Mouse (Mus musculus) hindbrain, embryonic 14.5 days (tissue): ENCODE data around the gene Slc25a26. TPM values are rescaled to one million over a fixed set of nuclear protein-coding genes. Genes with fewer than 3 reads are reported as not detected.
"Not testable (repeated sequence)": the region's sequence is repeated elsewhere in the genome, so short reads cannot be mapped to it uniquely, and the experiment has no call there.

Experiments used
- ATAC-seq: fragments of 200-750 bp; cut with Nextera tagmentation; 2 replicates; pipeline ENCODE4 v1.8.0; 2017; ENCODE audit warnings: moderate number of reproducible peaks, mild to moderate bottlenecking, moderate TSS enrichment, moderate library complexity; ENCODE audit not compliant: low FRiP score
- DNase-seq: peaks from one replicate; pipeline ENCODE4 v3.0.0-alpha.2; 2015; ENCODE audit warnings: low spot score
- H3K27ac ChIP-seq: fragments of 300-500 bp; sonication (generic); 2 replicates; pipeline ENCODE4 v1.5.1; 2014; ENCODE audit warnings: mild to moderate bottlenecking, moderate library complexity
- H3K27me3 ChIP-seq: fragments of 300-500 bp; sonication (generic); 2 replicates; pipeline ENCODE4 v1.6.1; 2014; ENCODE audit warnings: mild to moderate bottlenecking, low read length, mixed read lengths; ENCODE audit not compliant: control insufficient read depth, insufficient read depth
- H3K36me3 ChIP-seq: fragments of 300-500 bp; sonication (generic); replicated peaks from 2 replicates; pipeline ENCODE4 v1.6.1; 2014; ENCODE audit not compliant: control insufficient read depth, insufficient read depth
- H3K4me1 ChIP-seq: fragments of 300-500 bp; sonication (generic); replicated peaks from 2 replicates; pipeline ENCODE4 v1.6.1; 2014; ENCODE audit warnings: antibody characterized with exemption, low read length, mixed read lengths; ENCODE audit not compliant: control insufficient read depth, insufficient read depth
- H3K4me2 ChIP-seq: fragments of 300-500 bp; sonication (generic); replicated peaks from 2 replicates; pipeline ENCODE4 v1.6.1; 2014; ENCODE audit warnings: mild to moderate bottlenecking, moderate library complexity
- H3K4me3 ChIP-seq: fragments of 300-500 bp; sonication (generic); replicated peaks from 2 replicates; pipeline ENCODE4 v1.5.1; 2014; ENCODE audit warnings: mild to moderate bottlenecking, low read length
- H3K9ac ChIP-seq: fragments of 300-500 bp; sonication (generic); 2 replicates; pipeline ENCODE4 v1.6.1; 2014
- H3K9me3 ChIP-seq: fragments of 300-500 bp; sonication (generic); 2 replicates; pipeline ENCODE4 v1.6.1; 2016; ENCODE audit warnings: low read length; ENCODE audit not compliant: control insufficient read depth
- WGBS: fragments of 180-500 bp; shearing (Covaris S2); extraction: QIAGEN DNeasy Blood & Tissue Kit; methylation state at CpG from one replicate; pipeline ENCODE4 v1.1.7; 2014; 5-methylcytosine and 5-hydroxymethylcytosine counted together
- polyA plus RNA-seq: library from polyadenylated mRNA; unstranded; fragments of >200 nt; fragmentation: Nextera tagmentation; extraction: Ambion mirVana; gene quantifications from 2 replicates; pipeline ENCODE4 v1.2.1, GENCODE M21; 2014

Slc25a26 gene
- polyA plus RNA-seq, 1 experiment from 2014 or later: 6.8 TPM

DNA sequence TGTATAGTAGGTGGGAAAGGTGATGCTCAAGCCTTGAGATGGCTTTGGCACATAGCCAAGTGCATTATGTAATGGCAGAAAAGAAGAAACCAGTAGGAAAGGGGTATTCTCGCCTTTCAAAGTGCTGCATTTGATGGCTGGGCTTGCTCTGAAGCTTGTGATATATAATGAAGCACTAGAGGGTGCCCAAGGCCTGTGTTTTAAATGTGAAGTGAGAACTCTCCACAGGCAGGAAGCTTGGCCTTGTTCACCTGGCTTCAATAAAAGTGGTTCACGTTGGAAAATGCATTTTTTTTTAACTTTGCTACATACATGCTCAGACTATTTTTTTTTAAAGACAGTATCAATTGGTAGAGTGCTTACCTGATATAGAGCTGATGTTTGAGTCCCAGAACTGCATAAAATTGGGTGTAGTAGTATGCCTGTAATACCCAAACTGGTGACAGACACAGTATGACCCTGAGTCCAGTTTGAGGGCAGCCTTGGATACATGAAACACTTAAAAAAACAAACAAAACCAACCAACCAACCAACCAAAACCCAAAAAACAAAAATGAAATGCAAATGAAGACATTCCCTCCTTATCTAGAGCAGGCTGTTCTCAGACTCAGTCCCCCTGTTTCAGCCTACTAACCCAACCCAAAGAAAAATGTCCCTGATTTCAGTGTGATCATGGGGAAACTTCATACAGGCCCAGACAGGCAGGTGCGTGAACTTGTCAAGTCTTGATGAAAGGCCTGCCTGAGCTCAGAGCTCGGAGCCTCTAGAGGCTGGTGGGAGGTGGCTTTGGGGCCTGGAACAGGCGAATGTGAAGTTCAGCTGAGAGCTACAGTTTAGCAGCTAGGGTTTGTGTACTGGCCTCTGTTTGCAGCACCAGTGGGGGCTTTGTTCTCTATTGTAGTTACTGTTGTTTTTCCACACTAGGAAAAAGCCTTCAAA lies 44.0 kb downstream of the Slc25a26 start:
- 39% methylated on average over 5 of the region's 5 CpGs for WGBS
- Histone ChIP-seq H3K4me2 (no peak overlapping the region), H3K4me3 (no peak overlapping the region), H3K4me1 (0 out of 2 replicates have a peak, but pooled peaks cover 6% of the 10 kb centered on the region), H3K9me3 (no peaks in the 10 kb centered on the region), H3K36me3 (no peaks in the 10 kb centered on the region), H3K27me3 (no peaks in the 10 kb centered on the region), H3K27ac (no peak overlapping the region), H3K9ac (no peak overlapping the region)
- DNase-seq (peak; percentile 79), ATAC-seq (peak; percentile 70; the same call in 1 of the 2 replicates)

DNA sequence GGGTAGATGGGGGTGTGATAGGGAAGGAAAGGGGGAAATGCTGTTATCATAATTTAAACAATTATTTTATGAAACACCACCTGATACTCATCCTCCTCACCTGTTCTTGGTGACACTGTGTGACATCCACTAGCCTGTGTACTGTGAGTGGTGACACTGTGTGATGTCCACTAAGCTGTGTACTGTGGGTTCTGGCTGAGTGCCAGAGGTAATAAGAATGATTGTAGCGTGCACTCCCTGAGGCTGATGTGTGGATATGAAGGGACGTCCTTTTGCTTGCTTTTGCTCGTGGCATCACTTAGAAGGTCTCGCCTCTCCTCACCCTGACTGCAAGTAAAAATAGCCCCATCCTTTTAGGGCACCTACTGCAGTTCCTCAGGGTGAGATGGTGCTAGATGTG lies 47.1 kb downstream of the Slc25a26 start:
- ATAC-seq (no peak), DNase-seq (no peak)
- H3K9ac ChIP-seq: no peak overlapping the region

DNA sequence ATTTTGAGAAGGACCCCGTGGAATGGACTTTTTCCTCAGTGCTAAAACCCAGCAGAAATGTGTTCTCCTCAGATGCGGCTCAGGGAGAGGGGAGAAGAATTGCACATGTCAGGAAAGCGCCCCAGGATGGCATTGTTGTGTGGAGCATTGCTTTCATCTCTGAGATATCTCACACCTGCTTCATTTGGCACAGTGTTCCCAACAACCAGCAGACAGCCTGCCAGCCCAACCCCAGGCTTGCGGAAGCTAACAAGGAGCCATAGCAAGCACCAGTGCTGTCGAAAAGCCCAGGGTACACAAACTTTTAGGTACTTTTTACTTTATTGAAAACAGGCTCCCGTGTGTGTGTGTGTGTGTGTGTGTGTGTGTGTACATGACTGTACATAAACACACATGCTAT lies 50.2 kb downstream of the Slc25a26 start:
- Histone ChIP-seq H3K9ac (no peak overlapping the region), H3K4me2 (no peak overlapping the region), H3K4me3 (no peak overlapping the region), H3K9me3 (no peaks in the 10 kb centered on the region), H3K4me1 (0 out of 2 replicates have a peak, but pooled peaks cover 6% of the 10 kb centered on the region), H3K36me3 (no peaks in the 10 kb centered on the region), H3K27me3 (no peaks in the 10 kb centered on the region), H3K27ac (no peak overlapping the region)
- DNase-seq (no peak), ATAC-seq (no peak)
- WGBS: 73% methylated on average over 6 of the region's 6 CpGs

More for the DNA sequence above, 47.1 kb downstream of the Slc25a26 start:
- Histone ChIP-seq H3K4me3 (no peak overlapping the region), H3K27ac (no peak overlapping the region), H3K9me3 (no peaks in the 10 kb centered on the region), H3K36me3 (no peaks in the 10 kb centered on the region), H3K4me2 (no peak overlapping the region), H3K27me3 (no peaks in the 10 kb centered on the region), H3K4me1 (0 out of 2 replicates have a peak, but pooled peaks cover 6% of the 10 kb centered on the region)
- WGBS: 50% methylated on average over 4 of the region's 4 CpGs

DNA sequence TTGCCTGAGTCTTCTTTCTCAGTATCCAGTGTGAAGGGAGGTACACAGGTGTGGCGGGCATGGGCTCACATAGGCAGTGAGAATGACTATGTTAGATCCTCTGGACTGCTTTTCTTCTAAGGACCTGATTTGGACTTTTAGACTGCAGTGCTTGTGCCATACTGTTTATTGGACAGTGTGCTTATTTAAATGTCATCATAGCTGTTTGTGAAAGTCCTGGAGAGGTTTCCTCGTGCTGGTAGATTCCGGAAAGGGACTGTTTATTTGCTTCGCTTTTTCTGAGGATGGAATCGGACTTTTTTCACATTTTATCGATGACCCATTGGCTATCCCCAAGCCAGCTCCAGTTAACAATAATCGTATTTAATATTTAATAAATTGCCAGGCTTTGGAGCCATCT lies 50.7 kb downstream of the Slc25a26 start:
- DNase-seq: no peak
- no peaks in the 10 kb centered on the region for H3K36me3 ChIP-seq
- no peak overlapping the region for H3K27ac ChIP-seq
- H3K9ac ChIP-seq: no peak overlapping the region
- no peak overlapping the region for H3K4me2 ChIP-seq
- H3K27me3 ChIP-seq: no peaks in the 10 kb centered on the region
- no peaks in the 10 kb centered on the region for H3K9me3 ChIP-seq
- 0 out of 2 replicates have a peak, but pooled peaks cover 6% of the 10 kb centered on the region for H3K4me1 ChIP-seq
- 87% methylated on average over 7 of the region's 7 CpGs for WGBS
- no peak overlapping the region for H3K4me3 ChIP-seq
- ATAC-seq: no peak

DNA sequence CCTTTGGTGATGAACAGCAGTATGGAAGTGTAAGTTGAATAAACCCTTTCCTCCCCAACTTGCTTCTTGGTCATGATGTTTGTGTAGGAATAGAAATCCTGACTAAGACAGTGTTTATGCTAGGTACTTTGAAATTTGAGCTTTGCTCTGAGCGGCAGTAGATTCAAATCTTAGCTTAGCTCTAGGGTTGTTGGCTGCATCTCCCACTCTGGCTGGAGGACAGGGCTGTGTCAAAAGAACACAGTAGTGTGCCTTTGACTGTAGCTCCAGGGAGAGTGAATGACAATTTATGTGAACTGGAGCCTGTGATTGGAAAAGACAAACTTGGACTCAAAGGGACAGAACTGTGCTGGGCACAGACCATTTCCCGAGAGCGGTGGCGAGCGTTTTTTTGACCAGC lies 53.0 kb downstream of the Slc25a26 start:
- 93% methylated on average over 5 of the region's 5 CpGs for WGBS
- no peaks in the 10 kb centered on the region for H3K4me1 ChIP-seq
- H3K4me2 ChIP-seq: no peak overlapping the region
- H3K9me3 ChIP-seq: no peaks in the 10 kb centered on the region
- no peaks in the 10 kb centered on the region for H3K36me3 ChIP-seq
- ATAC-seq (no peak), DNase-seq (no peak)
- no peak overlapping the region for H3K4me3 ChIP-seq
- H3K27ac ChIP-seq: no peak overlapping the region
- H3K9ac ChIP-seq: no peak overlapping the region
- H3K27me3 ChIP-seq: no peaks in the 10 kb centered on the region

DNA sequence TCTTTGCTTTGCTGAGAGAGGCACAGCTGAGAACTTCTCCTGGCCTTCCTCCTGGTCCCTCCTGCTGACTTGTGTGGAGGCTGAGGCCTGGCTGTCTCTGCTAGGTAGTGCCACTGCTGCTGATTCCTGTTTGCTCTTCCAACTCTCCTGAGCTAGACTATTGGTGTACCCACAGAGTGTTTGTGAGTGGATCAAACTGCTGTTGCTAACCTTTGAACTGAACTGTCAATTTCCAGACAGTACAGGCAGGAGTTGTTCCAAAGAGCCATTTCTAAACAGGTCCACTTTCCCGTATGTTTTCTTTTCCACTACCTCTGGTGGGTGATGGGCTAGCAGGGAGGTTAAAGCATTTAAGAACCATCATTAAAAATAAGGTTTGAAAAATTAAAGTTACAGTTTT lies 58.5 kb downstream of the Slc25a26 start:
- H3K27ac ChIP-seq, H3K36me3 ChIP-seq, H3K4me1 ChIP-seq, DNase-seq, H3K9ac ChIP-seq, H3K9me3 ChIP-seq, ATAC-seq, H3K4me3 ChIP-seq, H3K27me3 ChIP-seq, H3K4me2 ChIP-seq: not testable (repeated sequence)
- whole genome bisulfite sequencing: 89% methylated on average over 1 of the region's 1 CpGs

DNA sequence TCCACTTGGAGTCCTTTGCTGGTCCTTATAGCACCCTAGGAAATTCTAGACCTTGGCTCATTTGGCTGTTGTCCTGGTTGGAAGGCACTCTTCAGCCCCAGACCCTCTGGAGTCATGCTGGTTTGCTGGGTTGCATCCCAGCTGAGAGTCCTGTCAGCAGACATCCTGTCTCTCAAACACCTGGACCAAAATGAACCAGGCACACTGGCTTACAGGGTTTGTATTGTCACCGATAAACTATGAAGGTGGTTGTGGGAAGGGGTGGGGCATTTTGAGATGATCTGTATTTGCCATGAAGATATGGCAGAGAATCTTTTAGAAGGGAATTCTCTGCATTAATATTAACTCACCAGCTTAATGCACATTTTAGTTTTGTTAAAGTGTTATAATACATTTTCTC lies 60.8 kb downstream of the Slc25a26 start:
- no peaks in the 10 kb centered on the region for H3K27me3 ChIP-seq
- H3K4me1 ChIP-seq: no peaks in the 10 kb centered on the region
- H3K4me3 ChIP-seq: no peak overlapping the region
- WGBS: 89% methylated on average over 1 of the region's 1 CpGs
- H3K4me2 ChIP-seq: no peak overlapping the region
- H3K36me3 ChIP-seq: no peaks in the 10 kb centered on the region
- no peak for ATAC-seq
- H3K9ac ChIP-seq: no peak overlapping the region
- no peak for DNase-seq
- no peak overlapping the region for H3K27ac ChIP-seq
- H3K9me3 ChIP-seq: no peaks in the 10 kb centered on the region

DNA sequence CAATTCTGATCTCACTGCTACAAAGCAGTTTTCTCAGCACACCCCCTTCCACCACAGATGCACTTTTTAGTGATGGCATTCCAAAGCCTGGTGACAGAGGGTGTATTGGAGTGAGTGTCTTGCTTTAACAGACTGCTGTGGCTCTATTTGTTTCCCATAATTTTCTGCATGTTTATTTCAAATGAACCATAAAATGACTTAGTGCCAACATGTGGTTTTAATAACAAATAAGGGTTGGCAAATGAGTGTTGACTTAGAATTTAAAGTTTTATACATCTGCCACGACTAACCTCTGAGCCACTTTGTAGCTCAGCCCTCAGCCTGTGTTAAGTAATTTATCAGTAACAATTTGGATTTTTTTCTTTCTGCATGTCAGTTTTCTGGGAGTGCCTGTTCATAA lies 61.2 kb downstream of the Slc25a26 start:
- H3K27ac ChIP-seq: no peak overlapping the region
- ATAC-seq (no peak), DNase-seq (no peak)
- no peaks in the 10 kb centered on the region for H3K27me3 ChIP-seq
- no peak overlapping the region for H3K4me3 ChIP-seq
- H3K36me3 ChIP-seq: no peaks in the 10 kb centered on the region
- no peak overlapping the region for H3K9ac ChIP-seq
- H3K9me3 ChIP-seq: no peaks in the 10 kb centered on the region
- no peak overlapping the region for H3K4me2 ChIP-seq
- H3K4me1 ChIP-seq: no peaks in the 10 kb centered on the region
- WGBS: 71% methylated on average over 1 of the region's 1 CpGs

DNA sequence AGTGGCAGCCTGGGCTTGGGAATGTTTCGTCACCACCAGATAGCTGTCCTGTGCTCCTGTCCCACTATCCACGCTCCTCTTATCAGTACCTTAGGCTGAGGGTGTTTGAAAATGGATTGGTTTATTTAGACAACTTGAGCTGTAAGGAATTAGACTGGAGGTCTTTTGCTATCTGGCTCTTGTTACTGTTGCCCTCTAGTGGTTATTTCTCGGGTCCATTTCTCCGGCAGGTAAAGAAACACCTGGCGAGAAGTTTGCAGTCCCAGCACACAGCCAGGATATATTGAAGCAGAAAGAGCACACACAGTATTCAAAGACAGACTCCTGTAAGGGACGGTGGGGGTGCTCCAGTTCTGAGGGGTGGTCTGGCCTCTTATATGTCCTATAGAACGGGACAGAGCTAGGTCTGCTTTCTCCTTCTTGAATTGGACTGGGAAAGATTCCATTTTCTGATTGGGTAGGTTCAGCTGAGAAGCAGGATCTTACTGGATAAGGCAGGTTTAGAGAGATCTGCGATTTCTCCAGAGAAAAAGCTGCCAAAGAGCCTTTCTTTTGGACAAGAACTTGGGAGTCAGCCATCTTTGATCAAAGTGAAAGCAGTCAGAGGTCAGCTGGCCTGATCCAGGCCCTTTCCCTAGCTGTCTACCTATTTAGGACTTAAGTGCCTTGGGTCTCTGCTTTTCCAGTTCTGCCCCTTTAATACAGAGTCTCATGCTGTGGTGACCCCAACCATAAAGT lies 63.2 kb downstream of the Slc25a26 start:
- Histone ChIP-seq H3K9me3 (no peaks in the 10 kb centered on the region), H3K4me2 (no peak overlapping the region), H3K4me1 (no peaks in the 10 kb centered on the region), H3K9ac (no peak overlapping the region), H3K27me3 (no peaks in the 10 kb centered on the region), H3K36me3 (no peaks in the 10 kb centered on the region), H3K4me3 (no peak overlapping the region), H3K27ac (no peak overlapping the region)
- DNase-seq: no peak
- 62% methylated on average over 8 of the region's 8 CpGs for WGBS
- ATAC-seq: no peak
